Mouse (Mus musculus): ENCODE data around the gene Glrp1. TPM values are rescaled to one million over a fixed set of nuclear protein-coding genes. Genes with fewer than 3 reads are reported as not detected.

Glrp1 gene
- polyA plus RNA-seq, 1 experiment, result 5.0 TPM

- H3K79me2 ChIP-seq (ENCODE audit: control insufficient read depth, insufficient read depth), result no peaks in the 10 kb centered on the region
- no peaks in the 10 kb centered on the region for H3K27me3 ChIP-seq (ENCODE audit: control insufficient read depth, insufficient read depth, insufficient read length)
- no peak overlapping the region for H3ac ChIP-seq (ENCODE audit: control insufficient read depth, insufficient read length)
- no peaks in the 10 kb centered on the region for H3K36me3 ChIP-seq (ENCODE audit: control insufficient read depth, insufficient read depth)
- TF ChIP-seq POLR2AphosphoS2 (IDR thresholded peaks at IDR 0.05; ENCODE audit: insufficient read length, low read depth) (no peak), USF1 (IDR thresholded peaks at IDR 0.05; ENCODE audit: low read depth) (no peak), SRF (IDR thresholded peaks at IDR 0.05; ENCODE audit: control insufficient read depth, insufficient read length, low read depth) (no peak), E2F4 (IDR thresholded peaks at IDR 0.05; ENCODE audit: insufficient read depth) (no peak), MYOD1 (IDR thresholded peaks at IDR 0.05; ENCODE audit: control insufficient read depth in 1 of 3, insufficient read length in 2 of 3, low read depth in 2 of 3) (no peak), TCF12 (IDR thresholded peaks at IDR 0.05; ENCODE audit: insufficient read depth, poor library complexity, severe bottlenecking) (no peak), MYOG (IDR thresholded peaks at IDR 0.05; ENCODE audit: control insufficient read depth in 1 of 3, insufficient read depth in 1 of 3, insufficient read length in 2 of 3, low read depth in 2 of 3) (no peak), CEBPB (IDR thresholded peaks at IDR 0.05; ENCODE audit: insufficient read depth, poor library complexity, severe bottlenecking) (no peak)
- no peak overlapping the region for H3K4me2 ChIP-seq (ENCODE audit: low read depth)
- H3K4me3 ChIP-seq, result no peak overlapping the region
These were observed 40.1 kb downstream of the Glrp1 start for GRCm38 (mm10) chr1:88469746-88470145.

- no peak overlapping the region for H3K4me2 ChIP-seq (ENCODE audit: low read depth)
- H3K4me3 ChIP-seq, result no peak overlapping the region
- no peaks in the 10 kb centered on the region for H3K36me3 ChIP-seq (ENCODE audit: control insufficient read depth, insufficient read depth)
- H3ac ChIP-seq (ENCODE audit: control insufficient read depth, insufficient read length), result no peak overlapping the region
- TF ChIP-seq MYOG (IDR thresholded peaks at IDR 0.05; ENCODE audit: control insufficient read depth in 1 of 3, insufficient read depth in 1 of 3, insufficient read length in 2 of 3, low read depth in 2 of 3) (no peak), TCF3 (IDR thresholded peaks at IDR 0.05; ENCODE audit: insufficient read length, low read depth) (no peak), TCF12 (IDR thresholded peaks at IDR 0.05; ENCODE audit: insufficient read depth, poor library complexity, severe bottlenecking) (no peak)
- H3K79me2 ChIP-seq (ENCODE audit: control insufficient read depth, insufficient read depth), result no peaks in the 10 kb centered on the region
- no peaks in the 10 kb centered on the region for H3K27me3 ChIP-seq (ENCODE audit: control insufficient read depth, insufficient read depth, insufficient read length)
These were observed 41.5 kb downstream of the Glrp1 start for GRCm38 (mm10) chr1:88468335-88468734.

GRCm38 (mm10) chr1:88467866-88468265, 42.0 kb downstream of the Glrp1 start:
- H3K4me2 ChIP-seq (ENCODE audit: low read depth), result no peak overlapping the region
- H3K27me3 ChIP-seq (ENCODE audit: control insufficient read depth, insufficient read depth, insufficient read length), result no peaks in the 10 kb centered on the region
- H3K36me3 ChIP-seq (ENCODE audit: control insufficient read depth, insufficient read depth), result no peaks in the 10 kb centered on the region
- no peak overlapping the region for H3K4me3 ChIP-seq
- no peaks in the 10 kb centered on the region for H3K79me2 ChIP-seq (ENCODE audit: control insufficient read depth, insufficient read depth)
- no peak overlapping the region for H3ac ChIP-seq (ENCODE audit: control insufficient read depth, insufficient read length)
- TF ChIP-seq POLR2A (IDR thresholded peaks at IDR 0.05; ENCODE audit: insufficient read length, low read depth), result no peak
- TF ChIP-seq MAX (IDR thresholded peaks at IDR 0.05; ENCODE audit: low read depth), result no peak
- TF ChIP-seq USF1 (IDR thresholded peaks at IDR 0.05; ENCODE audit: low read depth), result no peak
- no peak for TF ChIP-seq TCF3 (IDR thresholded peaks at IDR 0.05; ENCODE audit: insufficient read length, low read depth)
- no peak for TF ChIP-seq CEBPB (IDR thresholded peaks at IDR 0.05; ENCODE audit: insufficient read depth, poor library complexity, severe bottlenecking)
- TF ChIP-seq MYOD1 (IDR thresholded peaks at IDR 0.05; ENCODE audit: control insufficient read depth in 1 of 3, insufficient read length in 2 of 3, low read depth in 2 of 3), result no peak

GRCm38 (mm10) chr1:88466325-88467064, 43.4 kb downstream of the Glrp1 start:
- Histone ChIP-seq H3K27me3 (ENCODE audit: control insufficient read depth, insufficient read depth, insufficient read length) (no peaks in the 10 kb centered on the region), H3K4me2 (ENCODE audit: low read depth) (no peak overlapping the region)

GRCm38 (mm10) chr1:88465722-88466121, 44.1 kb downstream of the Glrp1 start:
- Histone ChIP-seq H3K4me3 (no peak overlapping the region), H3K27me3 (ENCODE audit: control insufficient read depth, insufficient read depth, insufficient read length) (no peaks in the 10 kb centered on the region), H3ac (ENCODE audit: control insufficient read depth, insufficient read length) (no peak overlapping the region), H3K4me2 (ENCODE audit: low read depth) (no peak overlapping the region), H3K79me2 (ENCODE audit: control insufficient read depth, insufficient read depth) (no peaks in the 10 kb centered on the region), H3K36me3 (ENCODE audit: control insufficient read depth, insufficient read depth) (no peaks in the 10 kb centered on the region)
- TF ChIP-seq MYOG (IDR thresholded peaks at IDR 0.05; ENCODE audit: control insufficient read depth in 1 of 3, insufficient read depth in 1 of 3, insufficient read length in 2 of 3, low read depth in 2 of 3) (no peak), REST (IDR thresholded peaks at IDR 0.05; ENCODE audit: insufficient read depth, insufficient read length) (no peak), SRF (IDR thresholded peaks at IDR 0.05; ENCODE audit: control insufficient read depth, insufficient read length, low read depth) (no peak), TCF12 (IDR thresholded peaks at IDR 0.05; ENCODE audit: insufficient read depth, poor library complexity, severe bottlenecking) (no peak)

More at GRCm38 (mm10) chr1:88466325-88467064, 43.4 kb downstream of the Glrp1 start:
- Histone ChIP-seq H3K4me3 (no peak overlapping the region), H3ac (ENCODE audit: control insufficient read depth, insufficient read length) (no peak overlapping the region), H3K79me2 (ENCODE audit: control insufficient read depth, insufficient read depth) (no peaks in the 10 kb centered on the region), H3K36me3 (ENCODE audit: control insufficient read depth, insufficient read depth) (no peaks in the 10 kb centered on the region)
- TF ChIP-seq MYOG (IDR thresholded peaks at IDR 0.05; ENCODE audit: control insufficient read depth in 1 of 3, insufficient read depth in 1 of 3, insufficient read length in 2 of 3, low read depth in 2 of 3) (no peak), MYOD1 (IDR thresholded peaks at IDR 0.05; ENCODE audit: control insufficient read depth in 1 of 3, insufficient read length in 2 of 3, low read depth in 2 of 3) (peak in 2 of 3 experiments; percentile 45 to 57), SRF (IDR thresholded peaks at IDR 0.05; ENCODE audit: control insufficient read depth, insufficient read length, low read depth) (peak; percentile 51)
